Mouse (Mus musculus): ENCODE measurements around the gene Scn9a. TPM values are rescaled to one million over a fixed set of nuclear protein-coding genes. Genes with fewer than 3 reads are reported as not detected.
A peak's percentile ranks its signal among the peaks of the same experiment; 100 is the strongest.

Scn9a gene
- polyA plus RNA-seq (2012; ENCODE audit: insufficient read depth, low replicate concordance) = not detected in 2 replicates

DNA sequence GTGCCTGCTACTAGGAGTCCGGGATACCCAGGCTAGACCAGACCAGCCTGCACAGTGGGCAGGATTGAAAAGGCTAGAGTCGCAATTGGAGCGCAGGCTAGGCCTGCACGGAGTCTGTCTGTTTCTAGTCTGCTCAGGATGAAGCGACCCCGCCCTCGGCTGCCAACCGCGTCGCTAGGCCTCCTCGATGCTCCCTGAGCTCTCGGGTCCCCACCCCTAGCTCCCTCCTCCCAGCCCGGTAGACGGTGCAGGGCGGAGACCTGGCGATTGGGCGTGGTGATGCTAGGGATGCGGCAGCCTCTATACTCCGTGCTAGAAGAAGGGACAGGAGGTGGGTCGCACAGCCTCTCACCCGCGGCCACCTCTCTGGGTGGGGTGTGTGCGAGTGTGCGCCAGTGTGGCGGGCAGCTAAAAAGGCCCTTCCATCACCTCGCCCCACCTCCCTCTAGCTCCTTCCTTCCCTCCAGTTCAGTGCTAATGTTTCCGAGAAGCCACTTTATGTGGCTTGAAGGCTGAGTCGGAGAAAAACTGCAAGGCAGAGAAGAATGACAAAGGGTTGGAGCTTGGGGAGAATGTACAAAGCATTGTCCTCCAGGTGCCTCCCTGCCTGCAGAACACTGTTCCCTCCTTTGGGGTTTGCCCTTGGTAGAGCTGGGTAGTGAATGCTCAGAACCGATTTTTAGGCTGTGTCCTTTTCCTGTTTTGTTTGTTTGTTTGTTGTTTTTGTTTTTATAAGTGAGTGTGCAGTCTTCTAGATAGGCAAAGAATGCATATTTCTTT, at the start of gene Scn9a:
Gene Scn9a, minus strand, starts transcription at position 383 of the 780 bp plus-strand sequence.
- Histone ChIP-seq H3K36me3 (replicated peaks; ENCODE audit: low read length) (no peaks in the 10 kb centered on the region), H3K4me1 (peaks cover 5% of the 10 kb centered on the region; the same call in 1 of the 2 replicates), H3K4me3 (replicated peaks) (peak within 1 kb of the TSS; percentile 59), H3K27me3 (replicated peaks) (peaks cover 9% of the 10 kb centered on the region), H3K9me3 (peaks cover 7% of the 10 kb centered on the region)
- no peak for TF ChIP-seq FLI1 (IDR thresholded peaks at IDR 0.05; ENCODE audit: low read length)
- no peak for TF ChIP-seq GATA1 (IDR thresholded peaks at IDR 0.05; ENCODE audit: borderline replicate concordance, low read length)

GRCm38 (mm10) chr2:66661988-66662387, 27.2 kb upstream of the Scn9a start:
- no peaks in the 10 kb centered on the region for H3K9me3 ChIP-seq
- TF ChIP-seq GATA1 (IDR thresholded peaks at IDR 0.05; ENCODE audit: borderline replicate concordance, low read length) = no peak
- no peak for TF ChIP-seq FLI1 (IDR thresholded peaks at IDR 0.05; ENCODE audit: low read length)
- no peaks in the 10 kb centered on the region for H3K36me3 ChIP-seq (replicated peaks; ENCODE audit: low read length)
- H3K27me3 ChIP-seq (replicated peaks) = no peaks in the 10 kb centered on the region
- no peaks in the 10 kb centered on the region for H3K4me1 ChIP-seq
- H3K4me3 ChIP-seq (replicated peaks) = no peak overlapping the region

- peaks cover 20% of the 10 kb centered on the region for H3K9me3 ChIP-seq
- TF ChIP-seq FLI1 (IDR thresholded peaks at IDR 0.05; ENCODE audit: low read length) (no peak), GATA1 (IDR thresholded peaks at IDR 0.05; ENCODE audit: borderline replicate concordance, low read length) (no peak)
- H3K4me1 ChIP-seq = no peaks in the 10 kb centered on the region
- H3K27me3 ChIP-seq (replicated peaks) = no peaks in the 10 kb centered on the region
- peak overlapping the region; percentile 51 for H3K4me3 ChIP-seq (replicated peaks)
- H3K36me3 ChIP-seq (replicated peaks; ENCODE audit: low read length) = no peaks in the 10 kb centered on the region
Observed at GRCm38 (mm10) chr2:66656430-66656829, 21.7 kb upstream of the Scn9a start.

DNA sequence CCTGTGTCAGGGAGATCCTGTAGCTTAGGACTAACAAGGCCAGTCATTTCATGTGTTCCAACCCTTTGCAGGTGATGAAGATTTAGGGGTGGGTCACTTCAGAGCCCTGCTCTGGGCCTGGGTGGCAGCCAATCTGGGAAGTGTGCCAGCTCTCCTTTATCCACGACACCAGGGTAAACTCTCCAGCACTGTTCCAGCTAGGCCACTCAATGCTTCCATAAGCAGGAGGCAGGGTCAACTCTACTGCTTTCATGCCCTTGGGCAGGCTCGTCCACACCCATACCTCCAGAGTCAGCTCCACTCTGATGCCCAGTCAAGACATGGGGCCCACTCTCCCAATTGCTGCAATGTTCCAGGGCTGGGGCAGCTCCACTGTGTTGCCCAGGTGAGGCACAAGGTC, 20.7 kb upstream of the Scn9a start:
- Histone ChIP-seq H3K4me1 (no peaks in the 10 kb centered on the region), H3K27me3 (replicated peaks) (no peaks in the 10 kb centered on the region), H3K9me3 (peaks cover 22% of the 10 kb centered on the region), H3K36me3 (replicated peaks; ENCODE audit: low read length) (no peaks in the 10 kb centered on the region), H3K4me3 (replicated peaks) (no peak overlapping the region)
- TF ChIP-seq GATA1 (IDR thresholded peaks at IDR 0.05; ENCODE audit: borderline replicate concordance, low read length) (no peak), FLI1 (IDR thresholded peaks at IDR 0.05; ENCODE audit: low read length) (no peak)

- TF ChIP-seq GATA1 (IDR thresholded peaks at IDR 0.05; ENCODE audit: borderline replicate concordance, low read length) (no peak), FLI1 (IDR thresholded peaks at IDR 0.05; ENCODE audit: low read length) (no peak)
- Histone ChIP-seq H3K27me3 (replicated peaks) (no peaks in the 10 kb centered on the region), H3K4me1 (no peaks in the 10 kb centered on the region), H3K4me3 (replicated peaks) (no peak overlapping the region), H3K9me3 (no peaks in the 10 kb centered on the region), H3K36me3 (replicated peaks; ENCODE audit: low read length) (no peaks in the 10 kb centered on the region)
Observed at GRCm38 (mm10) chr2:66644384-66644783, 9.6 kb upstream of the Scn9a start.

DNA sequence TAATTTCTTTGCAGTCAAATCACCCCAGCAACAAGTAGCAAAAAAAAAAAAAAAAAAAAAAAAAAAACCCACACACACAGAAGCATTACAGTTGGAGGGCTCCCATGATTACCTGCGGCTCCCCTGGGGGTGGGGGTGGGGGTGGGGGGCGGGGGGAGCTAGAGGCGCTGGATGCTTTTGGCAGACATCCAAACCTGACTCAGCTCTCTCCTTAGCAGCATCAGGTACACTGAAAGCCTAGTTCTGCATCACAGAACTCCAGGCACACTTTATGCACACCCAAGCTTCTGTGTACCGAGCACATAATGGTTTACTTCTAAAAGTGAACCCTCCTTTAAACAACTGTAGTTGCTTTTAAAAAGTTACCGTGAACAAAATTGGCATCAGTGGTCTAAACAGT, 2.0 kb downstream of the Scn9a start:
- TF ChIP-seq GATA1 (IDR thresholded peaks at IDR 0.05; ENCODE audit: borderline replicate concordance, low read length) (no peak), FLI1 (IDR thresholded peaks at IDR 0.05; ENCODE audit: low read length) (no peak)
- peaks cover 10% of the 10 kb centered on the region for H3K9me3 ChIP-seq
- H3K4me3 ChIP-seq (replicated peaks) = no peak overlapping the region
- no peaks in the 10 kb centered on the region for H3K36me3 ChIP-seq (replicated peaks; ENCODE audit: low read length)
- H3K4me1 ChIP-seq = peaks cover 5% of the 10 kb centered on the region; the same call in 1 of the 2 replicates
- peaks cover 9% of the 10 kb centered on the region for H3K27me3 ChIP-seq (replicated peaks)

GRCm38 (mm10) chr2:66611091-66611490, 23.7 kb downstream of the Scn9a start:
- TF ChIP-seq FLI1 (IDR thresholded peaks at IDR 0.05; ENCODE audit: low read length) (no peak), GATA1 (IDR thresholded peaks at IDR 0.05; ENCODE audit: borderline replicate concordance, low read length) (no peak)
- H3K9me3 ChIP-seq = no peaks in the 10 kb centered on the region
- H3K36me3 ChIP-seq (replicated peaks; ENCODE audit: low read length) = no peaks in the 10 kb centered on the region
- no peaks in the 10 kb centered on the region for H3K27me3 ChIP-seq (replicated peaks)
- H3K4me1 ChIP-seq = no peaks in the 10 kb centered on the region
- H3K4me3 ChIP-seq (replicated peaks) = no peak overlapping the region

DNA sequence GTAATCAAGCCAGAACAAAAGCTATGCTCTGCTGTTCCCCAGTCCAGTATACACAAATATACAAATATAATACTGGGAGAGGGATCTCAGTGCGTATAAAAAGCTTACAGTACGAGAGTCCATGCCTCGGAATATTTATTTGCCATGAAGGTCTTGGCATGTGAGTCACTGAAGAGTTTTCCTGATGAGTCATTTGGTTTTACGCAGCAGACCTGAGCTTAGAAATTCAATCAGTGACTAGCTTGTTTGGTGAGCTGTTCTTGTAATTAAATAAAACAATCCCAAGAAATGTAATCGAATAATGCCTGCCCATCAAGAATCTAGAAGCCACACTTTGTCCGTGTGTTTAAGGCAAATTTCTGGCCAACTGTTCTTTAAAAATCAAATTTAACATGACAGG, 37.4 kb downstream of the Scn9a start:
- H3K27me3 ChIP-seq (replicated peaks) = no peaks in the 10 kb centered on the region
- H3K36me3 ChIP-seq (replicated peaks; ENCODE audit: low read length) = no peaks in the 10 kb centered on the region
- H3K4me1 ChIP-seq = no peaks in the 10 kb centered on the region
- H3K4me3 ChIP-seq (replicated peaks) = no peak overlapping the region
- TF ChIP-seq FLI1 (IDR thresholded peaks at IDR 0.05; ENCODE audit: low read length) (no peak), GATA1 (IDR thresholded peaks at IDR 0.05; ENCODE audit: borderline replicate concordance, low read length) (no peak)
- peaks cover 6% of the 10 kb centered on the region; the same call in 1 of the 2 replicates for H3K9me3 ChIP-seq

DNA sequence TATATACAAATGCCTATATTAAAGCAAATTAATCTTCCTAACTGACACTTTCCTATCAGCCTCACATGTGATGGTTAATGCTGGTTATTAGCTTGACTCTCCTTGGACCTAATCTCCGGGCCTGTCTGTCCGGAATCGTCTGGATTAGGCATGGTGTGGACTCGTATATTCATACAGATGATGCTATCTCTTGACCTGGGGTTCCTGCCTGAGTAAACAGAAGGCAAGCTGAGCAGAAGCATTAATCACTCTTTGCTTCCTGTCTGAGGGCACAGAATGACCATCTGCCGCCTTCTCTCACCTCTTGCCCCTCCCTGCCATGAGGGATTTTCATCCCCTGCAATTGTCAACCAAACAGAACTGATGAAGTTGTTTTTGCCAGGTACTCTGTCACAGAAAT, 38.6 kb downstream of the Scn9a start:
- Histone ChIP-seq H3K27me3 (replicated peaks) (no peaks in the 10 kb centered on the region), H3K4me1 (no peaks in the 10 kb centered on the region), H3K4me3 (replicated peaks) (no peak overlapping the region), H3K9me3 (peaks cover 6% of the 10 kb centered on the region; the same call in 1 of the 2 replicates), H3K36me3 (replicated peaks; ENCODE audit: low read length) (no peaks in the 10 kb centered on the region)
- no peak for TF ChIP-seq FLI1 (IDR thresholded peaks at IDR 0.05; ENCODE audit: low read length)
- TF ChIP-seq GATA1 (IDR thresholded peaks at IDR 0.05; ENCODE audit: borderline replicate concordance, low read length) = no peak

DNA sequence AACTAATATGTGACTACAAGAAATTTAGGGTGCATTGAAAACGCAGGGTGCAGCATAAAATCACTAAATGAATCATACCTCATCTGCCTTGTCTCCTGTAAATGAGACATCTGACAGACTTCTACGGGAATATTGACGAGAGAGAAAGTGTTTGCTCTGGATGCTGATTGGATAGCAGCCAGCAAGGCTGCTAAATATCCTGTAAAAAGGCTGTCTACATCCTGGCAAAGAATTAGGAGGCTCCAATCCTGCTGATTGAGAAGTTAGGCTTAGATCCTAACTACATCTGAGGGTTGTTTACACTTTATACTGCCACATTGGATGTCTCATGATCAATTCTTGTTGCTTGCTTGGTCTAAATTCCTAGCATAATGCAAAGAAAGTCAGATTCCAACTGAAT, 44.6 kb downstream of the Scn9a start:
- no peak for TF ChIP-seq FLI1 (IDR thresholded peaks at IDR 0.05; ENCODE audit: low read length)
- TF ChIP-seq GATA1 (IDR thresholded peaks at IDR 0.05; ENCODE audit: borderline replicate concordance, low read length) = no peak
- H3K4me3 ChIP-seq (replicated peaks) = no peak overlapping the region
- no peaks in the 10 kb centered on the region for H3K27me3 ChIP-seq (replicated peaks)
- no peaks in the 10 kb centered on the region for H3K36me3 ChIP-seq (replicated peaks; ENCODE audit: low read length)
- peaks cover 6% of the 10 kb centered on the region; the same call in 1 of the 2 replicates for H3K9me3 ChIP-seq
- no peaks in the 10 kb centered on the region for H3K4me1 ChIP-seq
